In the genomic region with DNA sequence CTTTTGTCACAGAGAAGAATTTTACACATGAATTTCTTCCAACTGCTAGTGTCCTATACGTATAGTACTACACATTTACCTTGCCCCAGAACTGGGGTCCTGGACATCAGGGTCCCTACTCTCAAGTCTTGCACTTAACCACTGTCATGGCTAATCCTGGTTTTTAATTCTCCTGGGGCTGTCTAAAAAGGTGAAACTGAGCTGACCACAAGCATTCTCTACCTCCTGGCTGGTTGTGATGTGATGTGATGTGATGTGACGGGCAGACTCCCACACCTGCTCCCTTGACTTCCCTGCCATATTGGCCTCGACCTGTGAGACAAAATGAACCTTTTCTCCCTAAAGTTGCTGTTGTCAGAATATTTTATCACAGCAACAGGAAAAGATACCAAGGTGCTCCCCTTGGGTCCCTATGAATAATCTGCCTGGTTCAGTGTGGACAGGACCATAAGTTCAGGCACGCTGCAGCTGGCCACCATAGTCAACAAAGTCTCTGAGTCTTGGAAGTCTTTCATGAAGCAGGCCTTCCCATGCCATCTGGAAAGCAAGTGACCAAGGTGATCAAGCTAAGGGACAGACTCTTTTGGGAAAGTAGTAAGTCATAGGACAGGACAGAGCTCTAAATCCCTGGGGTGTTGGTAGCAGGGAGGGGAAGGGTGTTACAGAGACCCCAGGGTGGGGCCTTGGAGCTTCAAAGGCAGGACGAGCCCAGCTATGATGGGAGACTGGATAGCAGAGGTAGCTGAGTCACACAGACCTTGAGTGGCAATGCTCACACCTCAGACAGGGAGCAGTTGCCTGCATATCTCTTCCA, we compare ENCODE assay signal across 8 mouse cellular contexts. TPM values are rescaled to one million over a fixed set of nuclear protein-coding genes. Genes with fewer than 3 reads are reported as not detected.
DNase-seq lines count a peak whose midpoint lies in the region; ATAC-seq lines count a peak whose summit lies in the region.

No protein-coding gene starts in this region.

- H3K4me1 ChIP-seq in heart, embryonic 14.5 days (ENCODE audit: control insufficient read depth in 2 of 2, insufficient read depth in 2 of 2, low read length in 2 of 2), result peaks cover 18 to 41% of the 10 kb centered on the region in 2 experiments
- H3K4me1 ChIP-seq in hindbrain, embryonic 14.5 days (replicated peaks; ENCODE audit: control insufficient read depth, insufficient read depth, low read length), result peaks cover 21% of the 10 kb centered on the region
- H3K4me1 ChIP-seq in midbrain, embryonic 13.5 days (replicated peaks), result peaks cover 28% of the 10 kb centered on the region

- H3K9me3 ChIP-seq in heart, embryonic 14.5 days (ENCODE audit: control insufficient read depth, low read length), result no peaks in the 10 kb centered on the region
- no peaks in the 10 kb centered on the region for H3K9me3 ChIP-seq in hindbrain, embryonic 14.5 days (ENCODE audit: control insufficient read depth, low read length)
- no peaks in the 10 kb centered on the region for H3K9me3 ChIP-seq in midbrain, embryonic 13.5 days

- H3K27me3 ChIP-seq in heart, embryonic 14.5 days (ENCODE audit: control insufficient read depth, insufficient read depth, low read length), result no peaks in the 10 kb centered on the region
- H3K27me3 ChIP-seq in hindbrain, embryonic 14.5 days (ENCODE audit: control insufficient read depth, insufficient read depth, low read length), result no peaks in the 10 kb centered on the region
- no peaks in the 10 kb centered on the region for H3K27me3 ChIP-seq in midbrain, embryonic 13.5 days

- peak overlapping the region; percentile 49 for H3K9ac ChIP-seq in heart, embryonic 14.5 days (ENCODE audit: low read length)
- H3K9ac ChIP-seq in hindbrain, embryonic 14.5 days, result 0 out of 2 replicates have a peak overlapping the region, but pooled peaks have one; percentile 32
- no peak overlapping the region for H3K9ac ChIP-seq in midbrain, embryonic 13.5 days (replicated peaks)

- no peak for DNase-seq in heart, adult 8-10 months (ENCODE audit: low spot score)
- peak; percentile 65 for DNase-seq in cerebellum, adult 9-10 months
- no peak for DNase-seq in hindbrain, embryonic 14.5 days (ENCODE audit: low spot score)
- DNase-seq in left cerebral cortex, adult 18-20 months (ENCODE audit: low spot score in 2 of 2), result no peak
- no peak for DNase-seq in testis, postnatal 14 days (ENCODE audit: low spot score)
- DNase-seq in natural killer cell, adult 2 months (ENCODE audit: low spot score in 2 of 2), result no peak

- 71% methylated on average over 5 of the region's 5 CpGs for WGBS in heart, embryonic 14.5 days
- WGBS in hindbrain, embryonic 14.5 days, result 76% methylated on average over 5 of the region's 5 CpGs
- 70% methylated on average over 5 of the region's 5 CpGs for WGBS in midbrain, embryonic 13.5 days

- H3K4me2 ChIP-seq in heart, embryonic 14.5 days (ENCODE audit: low read length), result peak overlapping the region; percentile 58
- H3K4me2 ChIP-seq in hindbrain, embryonic 14.5 days (replicated peaks), result peak overlapping the region; percentile 49
- H3K4me2 ChIP-seq in midbrain, embryonic 13.5 days (replicated peaks), result peak overlapping the region; percentile 42

- H3K27ac ChIP-seq in heart, embryonic 14.5 days (replicated peaks in 1 of 2; ENCODE audit: control insufficient read depth in 1 of 2, insufficient read depth in 1 of 2, low read depth in 2 of 2, low read length in 2 of 2), result peak overlapping the region; percentile 56 to 96
- H3K27ac ChIP-seq in hindbrain, embryonic 14.5 days, result peak overlapping the region; percentile 94
- H3K27ac ChIP-seq in midbrain, embryonic 13.5 days, result peak overlapping the region; percentile 94

- H3K4me3 ChIP-seq in heart, embryonic 14.5 days (ENCODE audit: control insufficient read depth in 1 of 2, insufficient read depth in 1 of 2, low read depth in 1 of 2, low read length in 2 of 2), result peak overlapping the region in 1 of 2 experiments; percentile 64; a peak in 3 of 4 replicates
- H3K4me3 ChIP-seq in hindbrain, embryonic 14.5 days (replicated peaks; ENCODE audit: low read length), result peak overlapping the region; percentile 93
- peak overlapping the region; percentile 81 for H3K4me3 ChIP-seq in midbrain, embryonic 13.5 days (replicated peaks)

- ATAC-seq in heart, embryonic 14.5 days (ENCODE audit: insufficient number of reproducible peaks, insufficient read depth, low FRiP score, low read depth), result no peak
- ATAC-seq in hindbrain, embryonic 14.5 days (ENCODE audit: low FRiP score), result no peak
- no peak for ATAC-seq in midbrain, embryonic 13.5 days

- no peaks in the 10 kb centered on the region for H3K36me3 ChIP-seq in heart, embryonic 14.5 days (ENCODE audit: control insufficient read depth, insufficient read depth, low read length)
- H3K36me3 ChIP-seq in hindbrain, embryonic 14.5 days (replicated peaks; ENCODE audit: control insufficient read depth, insufficient read depth), result no peaks in the 10 kb centered on the region
- no peaks in the 10 kb centered on the region for H3K36me3 ChIP-seq in midbrain, embryonic 13.5 days

RNA-seq across cellular contexts. Expression of gene Ppp6r3, which starts 1.1 kb away (rescaled TPM):
- 55.6 and 62.2 TPM in 2 replicates for polyA plus RNA-seq in heart, embryonic 14.5 days (2014; fragmentation: Nextera tagmentation; extraction: Ambion mirVana)
- 10 to 100 TPM; 67.3 to 84.8 (median 74.2) TPM for total RNA-seq in heart, adult 8-10 months (2022)
- 59.9 and 69.8 TPM in 2 replicates for polyA plus RNA-seq in hindbrain, embryonic 14.5 days (2014; fragmentation: Nextera tagmentation; extraction: Ambion mirVana)
- 71.1 and 71.9 TPM in 2 replicates for polyA plus RNA-seq in midbrain, embryonic 13.5 days (2015; fragmentation: Nextera tagmentation; extraction: Ambion mirVana)
- 10 to 100 TPM; 75.9 to 80.3 TPM for total RNA-seq in left cerebral cortex, adult 18-20 months (2021)
